Mouse (Mus musculus) heart, adult 2 months (tissue): ENCODE measurements at regions not wholly inside any gene's neighbourhood (a gene's known extent, or its start where the extent isn't known, plus 50 kb on each side); places are given as distances from the start of the nearest gene placed in this dataset.

Experiments
- DNase-seq, 2 experiments: peaks; one replicate each; pipeline ENCODE4 v3.0.0; 2021
- H3K27ac ChIP-seq: fragments of 200-600 bp; 2 replicates; pipeline ENCODE4 v1.8.1; 2022
- H3K27me3 ChIP-seq: fragments of 200-500 bp; 2 replicates; pipeline ENCODE4 v1.6.1; 2012; ENCODE audit warnings: mild to moderate bottlenecking, low read length, inconsistent platforms, mixed read lengths; ENCODE audit not compliant: control insufficient read depth, insufficient read depth
- H3K36me3 ChIP-seq: fragments of 200-500 bp; 2 replicates; pipeline ENCODE4 v1.6.1; 2012; ENCODE audit warnings: low read length, inconsistent platforms; ENCODE audit not compliant: control insufficient read depth, insufficient read depth
- H3K4me1 ChIP-seq: fragments of 200-500 bp; 2 replicates; pipeline ENCODE4 v1.6.1; 2011; ENCODE audit warnings: low read length; ENCODE audit not compliant: control insufficient read depth, insufficient read depth
- H3K4me3 ChIP-seq: fragments of 200-600 bp; 2 replicates; pipeline ENCODE4 v1.8.1; 2022
- H3K79me2 ChIP-seq: fragments of 200-500 bp; replicated peaks from 2 replicates; pipeline ENCODE4 v1.6.1; 2012; ENCODE audit warnings: mild to moderate bottlenecking, inconsistent platforms, low read length, moderate library complexity, mixed read lengths; ENCODE audit not compliant: control insufficient read depth, insufficient read depth
- H3K9ac ChIP-seq: fragments of 200-500 bp; 2 replicates; pipeline ENCODE4 v1.6.1; 2012; ENCODE audit warnings: low read depth, mild to moderate bottlenecking, control low read depth, inconsistent platforms, low read length, mixed read lengths
- CTCF ChIP-seq: fragments of 200-600 bp; IDR thresholded peaks from 2 replicates; pipeline ENCODE4 v1.8.1; 2022; ENCODE audit warnings: antibody characterized with exemption, mild to moderate bottlenecking, moderate library complexity
- EP300 ChIP-seq: fragments of 200-500 bp; IDR thresholded peaks from 2 replicates; pipeline ENCODE4 v1.6.1; 2011; ENCODE audit warnings: low read depth, low read length, control low read depth; ENCODE audit not compliant: insufficient read depth
- POLR2A ChIP-seq: fragments of 200-500 bp; IDR thresholded peaks from 2 replicates; pipeline ENCODE4 v1.6.1; 2011; ENCODE audit warnings: mild to moderate bottlenecking, low read depth, low read length, control low read depth; ENCODE audit not compliant: insufficient read depth
- WGBS: fragments of 180-500 bp; shearing (Covaris S2); methylation state at CpG from one replicate; pipeline ENCODE4 v1.1.7; 2018; 5-methylcytosine and 5-hydroxymethylcytosine counted together
- intact Hi-C: fragments of 180-260 bp; cut with DNase I; formaldehyde crosslinking; loops from one replicate; pipeline ENCODE4 v1.15.1; 2025

DNA sequence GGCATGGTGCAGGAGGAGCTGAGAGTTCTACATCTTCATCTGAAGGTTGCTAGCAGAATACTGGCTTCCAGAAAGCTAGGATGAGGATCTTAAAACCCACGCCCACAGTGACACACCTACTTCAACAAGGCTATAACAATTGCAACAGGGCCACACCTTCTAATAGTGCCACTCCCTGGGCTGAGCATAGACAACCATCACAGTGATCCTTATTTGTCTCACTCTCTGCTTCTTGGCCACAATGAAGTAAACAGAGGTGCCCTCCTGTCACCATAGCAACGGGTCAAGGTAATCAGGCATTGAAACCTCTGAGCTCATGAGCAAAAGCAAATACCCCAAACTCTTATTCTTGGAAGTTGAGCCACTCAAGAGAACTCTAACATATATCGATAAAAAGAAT is 82.3 kb upstream of the Mylip start:
- H3K36me3 ChIP-seq, result no peaks in the 10 kb centered on the region
- H3K79me2 ChIP-seq, result no peaks in the 10 kb centered on the region
- TF ChIP-seq EP300, result no peak
- TF ChIP-seq CTCF, result no peak
- TF ChIP-seq POLR2A, result no peak
- no peak overlapping the region for H3K4me3 ChIP-seq
- intact Hi-C loops, result no loop called here
- no peak for DNase-seq
- no peak overlapping the region for H3K9ac ChIP-seq
- no peak overlapping the region for H3K27ac ChIP-seq
- H3K4me1 ChIP-seq, result no peaks in the 10 kb centered on the region
- H3K27me3 ChIP-seq, result no peaks in the 10 kb centered on the region
- 94% methylated on average over 3 of the region's 3 CpGs for WGBS

- no peak overlapping the region for H3K27ac ChIP-seq
- H3K27me3 ChIP-seq, result no peaks in the 10 kb centered on the region
- no peak overlapping the region for H3K9ac ChIP-seq
- DNase-seq, result no peak
- intact Hi-C loops, result no loop called here
- 92% methylated on average over 6 of the region's 6 CpGs for WGBS
- no peak for TF ChIP-seq EP300
- no peak overlapping the region for H3K4me3 ChIP-seq
- no peaks in the 10 kb centered on the region for H3K36me3 ChIP-seq
- no peaks in the 10 kb centered on the region for H3K79me2 ChIP-seq
- no peaks in the 10 kb centered on the region for H3K4me1 ChIP-seq
Observed at GRCm38 (mm10) chr13:45319646-45320045, 69.9 kb upstream of the Mylip start.

DNA sequence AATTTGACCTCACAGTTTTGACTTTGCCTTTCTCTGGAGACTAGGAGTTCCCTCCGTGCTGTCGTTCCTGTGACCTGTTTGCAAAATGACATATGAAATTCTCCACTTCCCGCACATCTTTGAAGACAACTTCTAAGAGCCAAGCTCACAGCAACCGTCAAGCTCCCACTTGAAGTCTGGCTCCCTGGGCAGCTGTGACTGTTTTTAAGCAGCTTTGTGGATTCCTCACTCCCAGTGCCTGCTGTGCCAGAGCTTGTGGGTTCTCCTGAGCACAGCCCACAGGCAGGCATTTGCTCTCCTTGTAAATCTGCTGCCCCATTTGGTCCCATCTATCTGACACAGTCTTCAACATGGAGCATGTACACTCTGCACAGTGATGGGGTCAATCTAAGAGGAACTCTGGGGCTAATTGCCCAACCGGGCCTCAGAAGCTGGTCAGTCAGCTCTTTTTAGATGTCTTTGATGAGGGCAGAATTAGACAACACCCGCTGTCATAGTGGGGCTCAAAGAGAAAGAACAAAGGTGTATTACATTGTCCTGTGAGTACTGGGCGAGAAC is 63.7 kb upstream of the Mylip start:
- intact Hi-C loops, result no loop called here
- Histone ChIP-seq H3K27ac (no peak overlapping the region), H3K27me3 (no peaks in the 10 kb centered on the region), H3K79me2 (no peaks in the 10 kb centered on the region), H3K36me3 (no peaks in the 10 kb centered on the region), H3K4me3 (no peak overlapping the region), H3K4me1 (no peaks in the 10 kb centered on the region), H3K9ac (no peak overlapping the region)
- 83% methylated on average over 7 of the region's 7 CpGs for WGBS
- DNase-seq, result no peak
- TF ChIP-seq CTCF (no peak), EP300 (no peak), POLR2A (no peak)

GRCm38 (mm10) chr13:45326751-45327150 is 62.8 kb upstream of the Mylip start:
- WGBS, result 88% methylated on average over 6 of the region's 6 CpGs
- Histone ChIP-seq H3K36me3 (no peaks in the 10 kb centered on the region), H3K4me1 (no peaks in the 10 kb centered on the region), H3K4me3 (no peak overlapping the region), H3K79me2 (no peaks in the 10 kb centered on the region), H3K27me3 (no peaks in the 10 kb centered on the region), H3K27ac (no peak overlapping the region), H3K9ac (no peak overlapping the region)
- DNase-seq, result no peak
- intact Hi-C loops, result no loop called here
- no peak for TF ChIP-seq EP300
- TF ChIP-seq POLR2A, result no peak
- TF ChIP-seq CTCF, result no peak

- peak in 1 of 2 experiments; percentile 15 for DNase-seq
- H3K79me2 ChIP-seq, result no peaks in the 10 kb centered on the region
- H3K4me1 ChIP-seq, result no peaks in the 10 kb centered on the region
- no peaks in the 10 kb centered on the region for H3K27me3 ChIP-seq
- no peaks in the 10 kb centered on the region for H3K36me3 ChIP-seq
- no peak overlapping the region for H3K4me3 ChIP-seq
- no peak overlapping the region for H3K9ac ChIP-seq
- TF ChIP-seq CTCF (no peak), POLR2A (no peak), EP300 (no peak)
- intact Hi-C loops, result no loop called here
- WGBS, result 68% methylated on average over 8 of the region's 8 CpGs
- no peak overlapping the region for H3K27ac ChIP-seq
Observed at GRCm38 (mm10) chr13:45330561-45330960, 59.0 kb upstream of the Mylip start.

GRCm38 (mm10) chr13:45332031-45332430 is 57.5 kb upstream of the Mylip start:
- no peak for DNase-seq
- no peaks in the 10 kb centered on the region for H3K4me1 ChIP-seq
- H3K27ac ChIP-seq, result no peak overlapping the region
- WGBS, result 86% methylated on average over 3 of the region's 3 CpGs
- no peak overlapping the region for H3K9ac ChIP-seq
- H3K27me3 ChIP-seq, result no peaks in the 10 kb centered on the region
- no peak for TF ChIP-seq CTCF
- TF ChIP-seq EP300, result no peak
- TF ChIP-seq POLR2A, result no peak
- H3K79me2 ChIP-seq, result no peaks in the 10 kb centered on the region
- intact Hi-C loops, result no loop called here
- no peak overlapping the region for H3K4me3 ChIP-seq
- no peaks in the 10 kb centered on the region for H3K36me3 ChIP-seq

DNA sequence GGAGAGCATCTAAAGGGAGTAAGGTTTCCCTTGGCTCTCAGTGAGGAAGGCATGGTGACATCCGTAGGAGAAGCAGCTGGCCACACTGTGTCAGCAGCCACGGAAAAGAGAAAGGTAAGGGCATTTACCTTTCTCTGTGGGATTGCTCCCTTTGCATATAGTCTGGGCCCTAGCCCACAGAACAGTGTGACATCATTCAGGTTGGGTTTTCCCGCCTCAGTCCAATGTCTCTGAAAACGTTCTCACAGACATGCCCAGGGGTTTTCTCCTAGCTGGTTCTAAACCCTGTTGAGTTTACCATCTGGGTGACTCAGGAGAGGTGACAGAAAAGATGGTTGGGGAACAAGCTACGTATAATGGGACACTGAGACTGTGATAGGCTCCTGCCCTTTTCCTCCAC is 55.9 kb upstream of the Mylip start:
- 76% methylated on average over 5 of the region's 5 CpGs for WGBS

More for the DNA sequence above, 55.9 kb upstream of the Mylip start:
- intact Hi-C loops, result no loop called here
- Histone ChIP-seq H3K4me1 (no peaks in the 10 kb centered on the region), H3K27ac (no peak overlapping the region), H3K79me2 (no peaks in the 10 kb centered on the region), H3K4me3 (no peak overlapping the region), H3K27me3 (no peaks in the 10 kb centered on the region), H3K9ac (no peak overlapping the region), H3K36me3 (no peaks in the 10 kb centered on the region)
- TF ChIP-seq EP300, result no peak
- no peak for TF ChIP-seq POLR2A
- TF ChIP-seq CTCF, result no peak
- DNase-seq, result no peak
